In genomic region chr4:7363508-7363907, GRCm38 (mm10) we compare ENCODE assay signal across 20 mouse cellular contexts.
DNase-seq lines count a peak whose midpoint lies in the region; ATAC-seq and TF ChIP-seq lines count a peak whose summit lies in the region.
"Had no signal": no experiment of that assay in that cellular context is flagged by ENCODE, and none has a peak within 500 bp of the region (broad histone marks: within the 10 kb centered on the region; RNA-seq: fewer than 3 reads in every experiment).

No protein-coding gene starts in this region.

- no peak for TF ChIP-seq CTCF in gastrocnemius, adult 2 months (IDR thresholded peaks at IDR 0.05)

- peaks cover 7% of the 10 kb centered on the region; the same call in 1 of the 2 replicates for H3K4me1 ChIP-seq in hindbrain, embryonic 10.5 days (replicated peaks)
- H3K4me1 ChIP-seq: embryonic facial prominence, embryonic 13.5 days; heart, embryonic 13.5 days had no signal

- peak; percentile 51 for ATAC-seq in activated CD4-positive, CD25-positive, alpha-beta regulatory T cell, adult 4 months
- ATAC-seq in megakaryocyte, adult 5-6 weeks (ENCODE audit: poor library complexity, severe bottlenecking), result peak; percentile 30; the same call in 1 of the 2 replicates
- ATAC-seq: hindbrain, postnatal 0 days; intestine, embryonic 16.5 days had no signal

- no peak overlapping the region for H3K4me3 ChIP-seq in gastrocnemius, adult 2 months
- H3K4me3 ChIP-seq in hindbrain, embryonic 10.5 days, result no peak overlapping the region
- H3K4me3 ChIP-seq: embryonic facial prominence, embryonic 13.5 days; forebrain, embryonic 12.5 days; heart, embryonic 13.5 days; hindbrain, embryonic 13.5 days had no signal

- intact Hi-C loops in gastrocnemius, adult 2 months (cut with DNase I), result no loop called here

- peak; percentile 35 for DNase-seq in CD4-positive, CD25-positive, alpha-beta regulatory T cell, adult 2 months (ENCODE audit: low read depth, low spot score)
- no peak for DNase-seq in gastrocnemius, adult 2 months
- DNase-seq in adrenal gland, postnatal 36 days, result no peak
- no peak for DNase-seq in hindbrain, embryonic 10.5 days (ENCODE audit: low spot score)
- DNase-seq: adrenal gland, postnatal 14 days; B cell, adult 2 months; cerebellum, adult 18-20 months; cerebellum, adult 9-11 months; cerebellum, postnatal 36 days; gastrocnemius, postnatal 25 days; heart, adult 11 months; heart, postnatal 4 days had no signal

- no peaks in the 10 kb centered on the region for H3K9me3 ChIP-seq in hindbrain, embryonic 10.5 days
- H3K9me3 ChIP-seq: embryonic facial prominence, embryonic 13.5 days; forebrain, embryonic 12.5 days; heart, embryonic 13.5 days; hindbrain, embryonic 13.5 days had no signal

- no peaks in the 10 kb centered on the region for H3K27me3 ChIP-seq in hindbrain, embryonic 10.5 days (ENCODE audit: insufficient read depth, poor library complexity, severe bottlenecking)
- H3K27me3 ChIP-seq: embryonic facial prominence, embryonic 13.5 days; forebrain, embryonic 12.5 days; heart, embryonic 13.5 days; hindbrain, embryonic 13.5 days had no signal

- no peak overlapping the region for H3K27ac ChIP-seq in gastrocnemius, adult 2 months
- no peak overlapping the region for H3K27ac ChIP-seq in hindbrain, embryonic 10.5 days
- H3K27ac ChIP-seq: embryonic facial prominence, embryonic 13.5 days; heart, embryonic 13.5 days; hindbrain, embryonic 13.5 days; hindbrain, postnatal 0 days had no signal

- 93% methylated on average over 2 of the region's 2 CpGs for WGBS in hindbrain, embryonic 10.5 days

- H3K36me3 ChIP-seq in hindbrain, embryonic 10.5 days, result no peaks in the 10 kb centered on the region
- H3K36me3 ChIP-seq: embryonic facial prominence, embryonic 13.5 days; forebrain, embryonic 12.5 days; heart, embryonic 13.5 days; hindbrain, embryonic 13.5 days had no signal
